Mouse (Mus musculus) 416B (cell line): ENCODE data around the gene Ugt1a6a.

Experiments
- DNase-seq: peaks from one replicate; pipeline ENCODE4 v3.0.0; 2011; ENCODE audit warnings: low read depth

Ugt1a6a gene

DNA sequence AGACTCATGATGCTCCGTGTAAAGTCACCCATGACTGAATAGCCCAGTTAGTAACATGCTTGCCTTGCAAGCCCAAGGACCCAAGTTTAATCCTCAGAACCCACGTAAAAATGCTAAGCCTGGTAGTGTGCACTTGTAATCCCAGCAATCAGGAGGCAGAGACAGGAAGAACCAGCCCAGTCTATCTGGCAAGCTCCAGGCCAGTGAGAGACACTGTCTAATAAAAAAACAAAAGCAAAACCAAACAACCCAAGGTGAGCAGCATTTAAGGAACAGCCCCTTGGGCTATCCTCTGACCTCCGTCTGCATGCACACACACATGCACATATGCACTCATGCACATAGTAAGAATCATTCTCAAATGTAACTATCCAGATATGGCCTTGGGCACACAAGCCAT lies 95.0 kb downstream of the Ugt1a6a start:
- DNase-seq: no peak

- DNase-seq: no peak
Observed at GRCm38 (mm10) chr1:88229986-88230385, 95.4 kb downstream of the Ugt1a6a start.

DNA sequence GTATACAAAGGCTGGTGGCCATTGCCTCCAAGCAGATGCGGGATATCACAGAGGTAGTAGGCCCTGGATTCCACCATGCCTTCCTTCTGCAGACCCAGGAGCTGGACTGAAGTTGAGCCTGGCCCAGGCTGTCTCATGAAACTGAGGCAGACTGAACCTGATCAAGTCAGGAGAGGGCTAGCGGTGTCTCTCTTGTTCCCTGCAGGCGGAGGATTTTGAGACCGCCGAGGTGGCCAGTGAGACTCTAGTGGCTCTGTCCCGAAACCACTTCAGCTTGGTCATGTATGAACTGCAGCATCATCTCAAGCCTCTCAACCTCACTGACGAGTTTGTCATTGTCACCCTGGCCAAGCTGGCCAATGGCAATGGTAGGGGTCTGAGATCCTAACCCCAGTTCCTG lies 95.8 kb downstream of the Ugt1a6a start:
- no peak for DNase-seq

- no peak for DNase-seq
Observed at GRCm38 (mm10) chr1:88230981-88231802, 96.6 kb downstream of the Ugt1a6a start.

DNA sequence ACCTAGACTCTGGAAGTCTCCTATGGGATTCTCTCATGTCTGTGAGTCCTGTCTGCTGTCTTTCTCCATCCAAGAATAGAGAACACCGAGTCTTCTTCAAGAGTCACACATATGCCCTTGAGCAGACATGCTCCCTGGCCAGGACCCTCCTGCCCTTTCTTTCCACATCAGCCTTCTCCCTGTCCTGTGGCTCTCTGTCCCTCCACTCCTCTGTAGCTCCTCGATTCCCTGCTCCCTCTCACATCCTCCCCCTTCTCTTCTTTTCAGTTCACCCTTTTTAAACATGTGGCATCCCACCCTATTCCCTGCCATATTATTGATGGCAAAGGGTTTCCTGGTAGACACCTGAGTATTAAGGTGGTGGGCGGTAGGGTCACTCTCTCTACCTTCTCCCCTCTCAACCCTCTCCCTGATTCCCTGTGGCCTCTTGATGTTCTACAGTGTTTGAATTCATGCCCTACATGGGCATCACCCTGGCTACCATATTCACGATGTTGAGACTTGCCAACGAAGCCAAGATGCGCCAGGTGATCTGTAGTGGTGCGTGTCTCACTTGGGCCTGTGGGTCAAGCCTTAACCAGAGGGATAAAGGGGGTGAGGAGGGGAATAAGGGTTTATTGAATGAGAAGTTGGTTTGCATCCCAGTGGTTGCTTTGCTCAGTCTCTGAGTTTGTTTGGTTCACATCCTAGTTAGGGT lies 97.3 kb downstream of the Ugt1a6a start:
- DNase-seq: no peak

GRCm38 (mm10) chr1:88232664-88233380 lies 98.2 kb downstream of the Ugt1a6a start:
- DNase-seq: no peak

DNA sequence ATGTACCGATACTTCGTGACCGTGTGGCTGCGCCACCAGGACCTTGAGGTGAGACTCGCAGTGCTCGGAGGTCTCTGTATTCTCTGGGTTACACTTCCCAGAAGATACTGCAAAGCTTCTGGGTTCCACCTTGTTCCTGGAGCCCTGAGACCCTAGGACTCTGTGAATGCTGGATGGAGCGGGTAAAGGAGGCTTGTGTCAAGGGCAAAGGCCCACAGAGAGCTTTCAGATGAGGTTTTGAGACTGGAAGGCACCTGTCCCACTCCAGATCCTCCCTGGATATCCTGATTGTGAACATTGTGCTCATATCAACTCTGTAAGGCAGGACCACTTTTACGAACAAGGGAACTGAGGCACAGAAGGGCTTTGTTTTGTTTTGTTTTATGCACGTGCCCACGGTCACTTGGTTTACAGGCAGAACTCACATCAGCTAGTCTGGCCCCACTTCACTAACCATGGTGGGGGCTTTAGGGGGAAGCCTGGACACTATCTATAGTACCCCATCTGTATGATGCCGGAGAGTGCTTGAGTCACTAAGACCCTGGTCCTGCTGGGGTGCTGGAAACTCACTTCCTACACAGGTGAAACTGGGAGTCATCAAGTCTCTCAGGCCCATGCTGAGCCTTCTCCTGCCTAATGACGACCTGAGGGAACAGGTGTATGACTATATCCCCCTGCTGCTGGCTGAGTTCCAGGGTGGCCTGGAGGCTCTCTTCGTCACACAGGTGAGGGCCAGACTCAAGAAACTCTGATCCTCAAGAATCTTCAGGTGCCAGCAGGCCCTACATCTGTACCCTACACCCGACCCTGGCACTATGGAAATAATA lies 99.0 kb downstream of the Ugt1a6a start:
- no peak for DNase-seq

DNA sequence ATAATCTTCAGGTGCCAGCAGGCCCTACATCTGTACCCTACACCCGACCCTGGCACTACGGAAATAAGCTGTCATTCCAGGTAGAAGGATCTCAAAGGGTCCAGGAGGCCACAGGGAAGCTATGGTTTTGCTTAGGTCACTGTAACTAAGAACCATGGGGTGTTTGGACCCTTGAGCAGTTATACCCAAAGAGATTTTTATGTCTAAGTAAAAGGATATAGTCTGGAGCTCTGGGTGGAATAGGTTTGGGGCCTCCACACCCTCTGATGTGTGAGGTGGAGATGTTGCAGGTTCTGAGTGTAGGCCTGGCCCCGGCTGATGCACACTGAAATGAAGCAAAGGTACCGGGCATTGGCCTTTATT lies 99.6 kb downstream of the Ugt1a6a start:
- no peak for DNase-seq

DNA sequence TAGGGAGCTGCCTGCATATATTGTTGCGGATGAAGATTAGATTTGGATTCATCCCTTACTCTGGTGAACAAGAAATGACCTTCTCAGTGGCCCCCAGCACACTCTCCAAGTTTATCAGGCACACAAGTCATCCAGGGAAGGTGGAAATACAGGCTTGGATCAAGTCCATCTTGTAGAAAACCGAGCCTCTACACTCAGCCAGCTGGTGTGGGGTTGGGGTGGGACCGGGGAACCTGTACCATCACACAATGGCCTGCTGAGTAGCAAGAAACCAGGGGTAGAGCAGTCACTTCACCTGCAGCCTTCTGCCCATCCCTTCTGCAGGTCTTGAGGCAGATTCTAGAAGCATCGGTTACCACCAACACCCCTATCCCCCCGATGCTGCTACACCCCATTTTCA lies 100.0 kb downstream of the Ugt1a6a start:
- DNase-seq: no peak

GRCm38 (mm10) chr1:88235046-88235893 lies 100.7 kb downstream of the Ugt1a6a start:
- DNase-seq: no peak

GRCm38 (mm10) chr1:88235894-88236415 lies 101.3 kb downstream of the Ugt1a6a start:
- no peak for DNase-seq

DNA sequence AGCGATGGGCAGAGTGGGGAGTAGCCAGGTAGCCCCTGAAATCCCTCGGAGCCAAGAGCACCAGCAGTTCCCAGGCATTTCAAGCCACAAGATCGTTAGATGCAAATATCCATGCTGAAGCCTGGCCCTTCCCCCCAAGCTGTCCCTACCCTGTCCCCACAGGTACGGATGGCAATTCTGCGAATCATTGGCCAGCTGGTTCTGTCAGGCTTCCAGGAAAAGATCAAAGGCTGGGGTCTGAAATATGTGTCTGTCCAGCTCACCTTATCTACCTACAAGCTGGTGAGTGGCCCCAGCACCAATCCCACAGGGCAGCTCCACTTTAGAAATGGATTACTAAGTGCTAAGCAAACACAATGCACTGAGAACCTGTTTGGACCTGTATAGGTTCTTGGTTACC lies 102.7 kb downstream of the Ugt1a6a start:
- no peak for DNase-seq

- no peak for DNase-seq
Observed at GRCm38 (mm10) chr1:88238771-88239170, 104.2 kb downstream of the Ugt1a6a start.

DNA sequence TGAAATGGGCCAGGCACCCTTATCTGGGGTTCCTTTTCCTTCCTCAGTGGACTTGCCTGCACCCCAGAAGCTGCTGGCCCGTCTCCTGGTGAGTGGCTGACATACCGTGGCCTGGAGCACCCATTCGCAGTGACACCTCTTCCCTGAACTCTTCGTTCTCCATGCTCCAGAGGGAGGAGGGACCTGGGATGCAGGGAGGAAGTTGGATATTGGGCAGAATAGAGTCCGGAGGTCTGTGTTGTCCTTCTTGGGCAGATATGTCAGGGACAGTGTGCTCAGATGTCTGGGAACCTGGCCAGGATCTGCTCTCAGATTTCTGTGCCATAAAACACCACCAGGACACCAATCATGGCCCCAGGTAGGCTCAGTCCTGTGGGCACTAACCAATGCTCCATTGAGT lies 105.5 kb downstream of the Ugt1a6a start:
- no peak for DNase-seq

DNA sequence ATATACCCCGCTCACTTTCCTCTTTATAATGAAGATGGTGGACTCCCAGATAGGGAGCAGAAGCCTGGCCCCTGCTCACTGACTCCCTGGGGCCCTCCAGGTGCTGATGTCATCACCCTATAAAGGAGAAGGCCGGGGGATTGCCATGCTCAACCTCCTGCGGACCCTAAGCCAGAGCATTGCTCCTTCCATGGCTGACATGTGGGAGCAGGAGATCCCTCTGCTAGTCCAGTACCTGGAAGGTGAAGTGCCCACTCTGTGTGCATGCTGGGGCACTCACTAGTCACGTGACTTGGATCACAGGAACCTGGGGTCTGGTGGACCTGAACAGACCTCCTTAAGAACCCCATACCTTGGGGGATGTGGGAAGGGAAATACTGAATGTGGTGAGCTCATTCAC lies 106.0 kb downstream of the Ugt1a6a start:
- DNase-seq: no peak

GRCm38 (mm10) chr1:88243861-88244260 lies 109.3 kb downstream of the Ugt1a6a start:
- DNase-seq: no peak

GRCm38 (mm10) chr1:88245881-88246280 lies 111.3 kb downstream of the Ugt1a6a start:
- no peak for DNase-seq

DNA sequence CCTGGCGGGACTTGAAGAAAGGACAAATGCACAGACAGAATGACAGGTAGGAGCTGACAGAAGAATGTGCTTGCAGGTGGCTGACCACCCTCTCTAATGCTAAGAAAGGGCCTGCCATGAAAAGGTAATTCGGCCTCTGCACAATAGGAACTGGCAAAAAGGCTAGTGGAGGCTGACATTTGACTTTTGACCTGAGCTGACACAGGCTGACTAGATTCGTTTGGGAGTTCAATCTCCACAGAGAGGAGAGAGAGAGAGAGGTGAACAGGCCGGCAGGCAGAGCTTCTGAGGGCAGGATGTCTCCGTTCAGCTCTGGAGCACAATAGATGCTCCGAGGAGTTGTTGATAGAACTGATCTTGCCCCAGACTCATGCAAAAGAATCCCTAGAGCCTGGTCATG lies 111.8 kb downstream of the Ugt1a6a start:
- no peak for DNase-seq

DNA sequence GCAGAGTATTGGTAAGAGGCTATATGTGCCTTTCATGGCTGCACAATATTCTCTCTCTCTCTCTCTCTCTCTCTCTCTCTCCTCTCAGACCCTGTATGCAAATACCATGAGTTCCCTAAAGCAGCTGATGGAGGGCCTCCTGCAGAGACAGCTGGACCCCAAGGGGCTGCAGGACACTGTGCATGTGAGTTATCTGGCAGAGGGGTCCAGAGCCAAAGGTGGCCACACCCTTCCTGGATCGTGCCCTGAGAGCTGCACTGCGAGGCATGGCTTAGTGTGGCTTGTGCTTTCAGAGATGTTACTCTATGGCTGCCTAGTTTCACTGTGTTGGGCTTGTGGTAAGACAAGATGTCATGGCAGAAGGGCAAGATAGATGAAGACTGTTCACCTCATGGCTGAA lies 113.1 kb downstream of the Ugt1a6a start:
- no peak for DNase-seq

DNA sequence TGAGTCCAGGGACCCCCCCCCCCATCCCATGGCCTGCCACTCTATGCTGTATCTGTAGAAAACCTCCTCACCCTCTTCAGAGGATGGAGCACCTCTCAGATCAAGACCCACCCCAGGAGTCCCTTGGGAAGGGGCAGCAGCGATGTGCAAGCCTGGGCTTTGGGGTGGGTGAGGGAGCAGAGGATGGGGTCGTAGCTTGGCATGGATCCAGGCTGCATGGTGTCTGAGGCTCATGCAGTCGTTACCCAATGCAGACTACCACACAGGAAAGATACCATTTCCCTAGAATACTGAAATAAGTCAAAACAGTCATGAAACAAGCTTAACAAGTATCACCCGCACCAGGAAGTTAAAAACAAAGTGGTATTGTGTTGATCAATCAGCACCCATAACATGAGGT lies 114.0 kb downstream of the Ugt1a6a start:
- DNase-seq: peak; percentile 52

DNA sequence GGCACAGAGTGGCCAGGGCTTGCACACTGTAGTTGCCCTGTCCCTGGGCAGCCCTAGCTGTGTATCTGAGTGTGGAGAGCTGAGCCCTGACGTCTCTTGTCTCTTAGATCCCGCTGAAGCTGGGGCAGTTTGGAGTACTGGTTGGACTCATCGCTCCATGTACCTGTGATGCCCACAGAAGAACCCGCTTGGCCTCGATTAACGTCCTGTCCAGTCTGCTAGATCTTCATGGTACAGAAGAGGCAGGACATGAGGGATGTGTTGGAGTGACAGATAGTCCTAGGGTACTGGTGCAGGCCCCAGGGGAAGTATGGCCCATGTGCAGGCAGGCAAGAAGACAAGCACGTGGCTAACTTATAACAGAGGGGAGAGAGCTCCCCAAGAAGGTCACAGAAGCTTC lies 115.0 kb downstream of the Ugt1a6a start:
- no peak for DNase-seq
